Mouse (Mus musculus) CH12.LX (cell line): Measurements from ENCODE around the gene Extl1.

ENCODE experiments used
- CTCF ChIP-seq, 2 experiments: IDR thresholded peaks in 1 of 2; conservative IDR thresholded peaks in 1 of 2; 2 replicates each; pipeline ENCODE4 v1.5.1; 2011 to 2012; ENCODE audit warnings: low read depth in 2 of 2, low read length in 2 of 2, improper control_type of control experiment in 1 of 2, inconsistent platforms in 1 of 2, mild to moderate bottlenecking in 1 of 2, moderate library complexity in 1 of 2
- EP300 ChIP-seq: IDR thresholded peaks from 2 replicates; pipeline ENCODE4 v1.6.1; 2011; ENCODE audit warnings: low read length, improper control_type of control experiment
- TCF12 ChIP-seq: IDR thresholded peaks from 2 replicates; pipeline ENCODE4 v1.6.1; 2014; ENCODE audit warnings: low read depth, mild to moderate bottlenecking, inconsistent platforms, low read length, improper control_type of control experiment
- USF1 ChIP-seq: IDR thresholded peaks from 2 replicates; pipeline ENCODE4 v1.6.1; 2014; ENCODE audit warnings: low read depth, mild to moderate bottlenecking, inconsistent platforms, low read length, improper control_type of control experiment

DNA sequence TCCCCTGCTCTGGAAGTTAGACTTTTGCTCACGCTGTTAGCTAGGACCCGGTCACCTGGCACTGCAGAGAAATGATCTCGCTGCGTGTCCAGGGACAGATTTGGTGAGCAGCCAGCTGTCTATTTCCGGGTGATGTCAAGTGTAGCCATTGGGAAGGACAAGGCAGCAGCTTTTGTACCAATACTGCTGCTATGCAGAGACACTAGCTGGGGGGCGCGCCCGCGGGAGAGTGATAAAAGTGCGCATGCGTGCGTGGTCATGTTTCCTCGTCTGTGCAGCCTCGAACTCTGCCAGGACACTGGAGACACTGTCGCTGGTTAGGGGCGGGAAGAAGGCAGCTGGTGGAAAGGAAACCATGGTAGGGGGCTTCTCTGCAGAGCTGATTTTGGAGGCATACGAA lies 32.5 kb upstream of the Extl1 start:
- TF ChIP-seq TCF12 (no peak), CTCF (conservative IDR thresholded peaks at IDR 0.05 in 1 of 2, IDR thresholded peaks at IDR 0.05 in 1 of 2; ENCODE audit: low read depth in 2 of 2, low read length in 2 of 2) (no peak), EP300 (no peak), USF1 (no peak)
